Mouse (Mus musculus): Measurements from ENCODE around the gene Irs1. TPM values are rescaled to one million over a fixed set of nuclear protein-coding genes. Genes with fewer than 3 reads are reported as not detected.
A peak's percentile ranks its signal among the peaks of the same experiment; 100 is the strongest.

The Irs1 gene
- polyA plus RNA-seq, 2 experiments = 0.66 to 0.94 TPM

DNA sequence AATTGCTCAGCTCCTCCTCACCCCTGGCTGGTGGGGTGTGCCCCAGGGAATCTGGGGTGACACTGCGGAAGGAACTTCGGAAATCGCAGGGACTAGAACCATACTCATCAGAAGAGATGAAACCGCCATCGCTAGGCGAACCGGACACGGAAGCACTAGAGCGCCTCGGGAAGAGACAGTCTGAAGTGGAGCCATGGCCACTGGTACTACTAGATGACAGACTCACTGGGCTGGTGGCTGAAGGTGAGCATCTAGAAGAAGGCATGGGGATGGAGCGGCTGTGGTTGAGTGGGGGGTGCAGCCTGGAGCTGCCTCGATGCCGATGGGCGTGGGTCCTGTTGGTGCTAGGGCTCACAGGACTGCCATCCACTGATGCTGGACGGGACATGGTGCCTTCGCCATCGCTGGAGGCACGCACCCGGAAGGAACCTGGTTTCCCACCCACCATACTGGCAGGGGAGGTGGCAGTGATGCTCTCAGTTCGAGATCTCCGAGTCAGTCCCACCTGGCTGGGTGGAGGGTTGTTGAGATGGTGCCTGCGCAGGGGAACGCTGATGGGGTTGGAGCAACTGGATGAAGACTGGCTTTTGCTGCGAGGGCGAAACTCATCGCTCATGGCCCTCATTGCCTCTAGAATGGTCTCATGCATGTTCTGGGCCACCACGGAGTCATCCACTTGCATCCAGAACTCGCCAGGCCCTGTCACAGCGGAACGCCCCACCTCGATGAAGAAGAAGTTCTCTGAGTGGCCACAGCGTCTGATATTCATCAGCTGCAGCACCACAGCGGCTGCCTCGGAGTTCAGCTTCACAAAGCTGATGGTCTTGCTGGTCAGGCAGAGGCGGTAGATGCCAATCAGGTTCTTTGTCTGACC is 1.9 kb downstream of the Irs1 start:
- H3K4me3 ChIP-seq (ENCODE audit: insufficient read depth in 1 of 2, low read depth in 2 of 2, low read length in 2 of 2) = peak overlapping the region; percentile 48 to 52
- H3K4me2 ChIP-seq (ENCODE audit: low read depth) = peak overlapping the region; percentile 57
- H3K4me1 ChIP-seq (replicated peaks; ENCODE audit: control insufficient read depth in 2 of 2, insufficient read depth in 2 of 2, low read length in 1 of 2) = no peaks in the 10 kb centered on the region
- ATAC-seq (ENCODE audit: insufficient read depth) (no peak), DNase-seq (ENCODE audit: low read depth in 3 of 3, low spot score in 3 of 3) (no peak)
- no peak overlapping the region for H3K9ac ChIP-seq (replicated peaks)
- no peaks in the 10 kb centered on the region for H3K36me3 ChIP-seq (replicated peaks; ENCODE audit: control insufficient read depth, insufficient read depth, low read depth)
- no peaks in the 10 kb centered on the region for H3K9me3 ChIP-seq (ENCODE audit: control insufficient read depth, low read length)
- TF ChIP-seq EP300 (IDR thresholded peaks at IDR 0.05; ENCODE audit: low read depth) (no peak), CTCF (IDR thresholded peaks at IDR 0.05; ENCODE audit: low read depth) (no peak)
- WGBS (ENCODE audit: insufficient replicate concordance) = 58% methylated on average over 35 of the region's 35 CpGs
- no peak overlapping the region for H3K27ac ChIP-seq
- peaks cover 54% of the 10 kb centered on the region for H3K27me3 ChIP-seq (ENCODE audit: control insufficient read depth, insufficient read depth, low read length)

DNA sequence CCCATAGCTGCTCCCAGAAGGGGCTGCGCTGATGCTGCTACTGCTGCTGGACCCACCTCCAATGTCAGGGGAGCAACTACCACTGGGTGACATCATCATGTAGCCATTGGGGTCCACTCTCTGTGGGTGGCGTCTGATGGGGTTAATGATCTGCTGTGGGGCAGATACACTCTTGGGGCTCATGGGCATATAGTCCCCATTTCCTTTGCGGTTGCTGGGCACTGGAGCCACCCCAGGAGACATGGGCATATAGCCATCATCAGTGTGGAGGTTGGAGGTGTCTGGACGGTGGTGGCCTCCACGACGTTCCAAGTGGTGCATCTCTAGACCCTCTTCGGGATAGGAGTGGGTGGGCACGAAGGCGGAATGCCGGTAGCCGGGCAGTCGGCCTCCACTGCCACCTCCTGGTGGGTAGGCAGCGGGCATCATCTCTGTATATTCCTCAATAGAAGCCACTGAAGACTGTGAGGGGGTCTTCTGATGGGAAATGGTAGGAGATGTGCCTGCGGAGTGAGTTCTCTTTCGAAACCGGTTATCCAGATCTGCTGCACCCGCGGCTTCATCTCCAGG is 2.7 kb downstream of the Irs1 start:
- Histone ChIP-seq H3K4me3 (ENCODE audit: insufficient read depth in 1 of 2, low read depth in 2 of 2, low read length in 2 of 2) (no peak overlapping the region), H3K9me3 (ENCODE audit: control insufficient read depth, low read length) (no peaks in the 10 kb centered on the region), H3K27me3 (ENCODE audit: control insufficient read depth, insufficient read depth, low read length) (peaks cover 51% of the 10 kb centered on the region), H3K36me3 (replicated peaks; ENCODE audit: control insufficient read depth, insufficient read depth, low read depth) (no peaks in the 10 kb centered on the region), H3K27ac (no peak overlapping the region), H3K4me2 (ENCODE audit: low read depth) (no peak overlapping the region), H3K9ac (replicated peaks) (no peak overlapping the region), H3K4me1 (replicated peaks; ENCODE audit: control insufficient read depth in 2 of 2, insufficient read depth in 2 of 2, low read length in 1 of 2) (peaks cover 0 to 3% of the 10 kb centered on the region in 2 experiments; a peak in 2 of 4 replicates)
- WGBS (ENCODE audit: insufficient replicate concordance) = 76% methylated on average over 18 of the region's 18 CpGs
- TF ChIP-seq EP300 (IDR thresholded peaks at IDR 0.05; ENCODE audit: low read depth) (no peak), CTCF (IDR thresholded peaks at IDR 0.05; ENCODE audit: low read depth) (no peak)
- no peak for ATAC-seq (ENCODE audit: insufficient read depth)
- no peak for DNase-seq (ENCODE audit: low read depth in 3 of 3, low spot score in 3 of 3)

DNA sequence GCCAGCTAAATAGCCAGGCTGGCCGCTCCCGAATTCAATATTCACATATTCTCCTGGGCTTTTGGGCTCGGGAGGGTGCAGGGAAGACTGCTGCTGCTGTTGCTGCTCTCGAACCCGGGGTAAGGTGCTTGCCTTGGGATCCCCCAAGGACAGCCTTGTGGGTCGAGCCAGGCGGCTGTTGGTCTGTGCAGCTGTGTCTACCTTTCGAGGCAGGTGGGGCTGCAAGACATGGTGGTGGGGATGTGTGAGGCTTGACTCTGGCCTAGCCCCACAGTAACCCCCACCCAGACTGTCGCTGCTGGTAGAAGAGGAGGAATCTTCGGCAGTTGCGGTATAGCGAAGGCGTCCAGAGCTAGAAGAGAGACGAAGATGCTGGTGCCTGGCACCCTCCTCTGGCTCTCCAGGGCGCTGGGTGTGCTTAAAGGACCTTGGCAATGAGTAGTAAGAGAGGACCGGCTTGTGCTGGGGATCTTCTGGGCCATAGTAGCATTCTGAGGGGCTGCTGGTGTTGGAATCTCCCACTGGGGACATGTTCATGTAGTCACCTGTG is 3.4 kb downstream of the Irs1 start:
- ATAC-seq (ENCODE audit: insufficient read depth) = no peak
- 69% methylated on average over 16 of the region's 16 CpGs for WGBS (ENCODE audit: insufficient replicate concordance)
- peaks cover 44% of the 10 kb centered on the region for H3K27me3 ChIP-seq (ENCODE audit: control insufficient read depth, insufficient read depth, low read length)
- no peak for DNase-seq (ENCODE audit: low read depth in 3 of 3, low spot score in 3 of 3)
- H3K9me3 ChIP-seq (ENCODE audit: control insufficient read depth, low read length) = no peaks in the 10 kb centered on the region
- TF ChIP-seq EP300 (IDR thresholded peaks at IDR 0.05; ENCODE audit: low read depth) (no peak), CTCF (IDR thresholded peaks at IDR 0.05; ENCODE audit: low read depth) (no peak)
- no peak overlapping the region for H3K9ac ChIP-seq (replicated peaks)
- peaks cover 1 to 6% of the 10 kb centered on the region in 2 experiments; a peak in 3 of 4 replicates for H3K4me1 ChIP-seq (replicated peaks; ENCODE audit: control insufficient read depth in 2 of 2, insufficient read depth in 2 of 2, low read length in 1 of 2)
- H3K4me2 ChIP-seq (ENCODE audit: low read depth) = no peak overlapping the region
- H3K27ac ChIP-seq = no peak overlapping the region
- H3K36me3 ChIP-seq (replicated peaks; ENCODE audit: control insufficient read depth, insufficient read depth, low read depth) = no peaks in the 10 kb centered on the region
- no peak overlapping the region for H3K4me3 ChIP-seq (ENCODE audit: insufficient read depth in 1 of 2, low read depth in 2 of 2, low read length in 2 of 2)

DNA sequence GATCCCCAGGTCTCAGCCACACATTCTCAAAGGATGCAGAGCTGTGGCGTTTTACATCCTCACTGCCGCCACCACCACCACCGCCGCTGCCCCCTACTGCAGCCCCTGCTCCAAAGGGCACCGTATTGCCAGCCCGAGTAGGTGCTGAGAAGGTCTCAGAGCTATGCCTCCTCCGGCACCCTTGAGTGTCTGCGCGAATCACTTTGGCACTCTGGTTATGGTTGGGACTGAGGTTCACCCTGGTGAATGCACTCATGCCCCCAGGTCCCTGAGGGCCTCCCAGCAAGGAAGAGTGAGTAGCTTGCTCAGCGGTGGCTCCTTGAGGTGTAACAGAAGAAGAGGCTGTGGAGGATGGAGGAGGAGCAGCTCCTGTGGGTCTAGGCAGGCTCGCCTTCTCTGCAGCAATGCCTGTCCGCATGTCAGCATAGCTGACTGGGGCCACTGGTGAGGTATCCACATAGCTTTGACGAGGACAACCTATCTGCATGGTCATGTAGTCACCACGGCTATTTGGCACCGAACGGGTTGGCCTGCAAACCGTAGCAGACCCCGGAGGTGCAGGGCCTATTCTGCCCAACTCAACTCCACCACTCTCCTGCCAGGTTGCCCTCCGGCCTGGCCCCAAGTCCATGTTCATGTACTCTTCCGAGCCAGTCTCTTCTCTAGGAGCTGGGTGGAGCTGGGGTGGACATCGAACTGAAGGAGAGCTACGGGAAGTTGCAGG is 4.0 kb downstream of the Irs1 start:
- TF ChIP-seq EP300 (IDR thresholded peaks at IDR 0.05; ENCODE audit: low read depth) (no peak), CTCF (IDR thresholded peaks at IDR 0.05; ENCODE audit: low read depth) (no peak)
- H3K9ac ChIP-seq (replicated peaks) = no peak overlapping the region
- peak overlapping the region in 1 of 2 experiments; percentile 20; a peak in 2 of 4 replicates for H3K4me3 ChIP-seq (ENCODE audit: insufficient read depth in 1 of 2, low read depth in 2 of 2, low read length in 2 of 2)
- DNase-seq (ENCODE audit: low read depth in 3 of 3, low spot score in 3 of 3) (no peak), ATAC-seq (ENCODE audit: insufficient read depth) (no peak)
- peak overlapping the region; percentile 23 for H3K4me2 ChIP-seq (ENCODE audit: low read depth)
- H3K4me1 ChIP-seq (replicated peaks; ENCODE audit: control insufficient read depth in 2 of 2, insufficient read depth in 2 of 2, low read length in 1 of 2) = peaks cover 3 to 10% of the 10 kb centered on the region in 2 experiments; a peak in 3 of 4 replicates
- peaks cover 38% of the 10 kb centered on the region for H3K27me3 ChIP-seq (ENCODE audit: control insufficient read depth, insufficient read depth, low read length)
- no peaks in the 10 kb centered on the region for H3K36me3 ChIP-seq (replicated peaks; ENCODE audit: control insufficient read depth, insufficient read depth, low read depth)
- H3K9me3 ChIP-seq (ENCODE audit: control insufficient read depth, low read length) = no peaks in the 10 kb centered on the region
- no peak overlapping the region for H3K27ac ChIP-seq
- 63% methylated on average over 22 of the region's 22 CpGs for WGBS (ENCODE audit: insufficient replicate concordance)

All from liver, embryonic 14.5 days (tissue).